In the genomic region with DNA sequence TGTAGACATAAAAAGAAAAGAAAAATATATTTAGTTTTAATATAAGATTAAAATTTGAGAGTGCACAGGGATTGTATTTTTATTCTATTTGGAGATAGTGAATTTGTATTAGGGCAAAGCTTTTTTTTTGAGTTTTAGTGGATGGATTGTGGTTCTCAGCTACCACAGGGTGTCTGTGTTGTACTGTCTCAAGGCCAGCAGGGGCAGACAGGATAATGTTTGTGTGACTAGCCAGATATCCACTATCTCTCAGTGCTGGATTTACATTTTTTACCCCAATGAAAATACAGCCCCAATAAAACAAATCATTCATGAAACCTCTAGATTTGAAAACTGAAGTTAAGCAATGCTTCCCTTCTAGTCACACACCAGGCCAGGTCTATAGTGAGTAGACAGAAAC, we compare ENCODE assay signal across 20 mouse cellular contexts. TPM values are rescaled to one million over a fixed set of nuclear protein-coding genes. Genes with fewer than 3 reads are reported as not detected.
A peak's percentile ranks its signal among the peaks of the same experiment; 100 is the strongest.
DNase-seq lines count a peak whose midpoint lies in the region; ATAC-seq and TF ChIP-seq lines count a peak whose summit lies in the region.
"Had no signal": no experiment of that assay in that cellular context is flagged by ENCODE, and none has a peak within 500 bp of the region (broad histone marks: within the 10 kb centered on the region; RNA-seq: fewer than 3 reads in every experiment).

No protein-coding gene starts in this region.

- no peak overlapping the region for H3K4me2 ChIP-seq in lung, postnatal 0 days (replicated peaks; ENCODE audit: low read depth, low read length)
- H3K4me2 ChIP-seq: heart, embryonic 15.5 days; hindbrain, embryonic 12.5 days had no signal

- H3K4me3 ChIP-seq in heart, adult 2 months, result no peak overlapping the region
- no peak overlapping the region for H3K4me3 ChIP-seq in lung, postnatal 0 days (ENCODE audit: low read depth, low read length)
- H3K4me3 ChIP-seq in lung, adult 2 months (replicated peaks; ENCODE audit: extremely low read depth, low read depth, low read length), result no peak overlapping the region
- no peak overlapping the region for H3K4me3 ChIP-seq in cortical plate, adult 2 months (ENCODE audit: insufficient read depth, low read length)
- H3K4me3 ChIP-seq: erythroblast, embryonic 14.5 days; heart, embryonic 15.5 days; hindbrain, embryonic 12.5 days had no signal

- H3K36me3 ChIP-seq in heart, adult 2 months (ENCODE audit: control insufficient read depth, insufficient read depth, low read length), result peaks cover 6% of the 10 kb centered on the region
- H3K36me3 ChIP-seq in lung, postnatal 0 days (ENCODE audit: insufficient read depth, low read length), result peaks cover 14% of the 10 kb centered on the region; the same call in 1 of the 2 replicates

- H3K4me1 ChIP-seq in heart, adult 2 months (ENCODE audit: control insufficient read depth, insufficient read depth, low read length), result no peaks in the 10 kb centered on the region
- H3K4me1 ChIP-seq in lung, postnatal 0 days (ENCODE audit: insufficient read depth, low read depth, low read length), result no peaks in the 10 kb centered on the region
- no peaks in the 10 kb centered on the region for H3K4me1 ChIP-seq in lung, adult 2 months (ENCODE audit: control insufficient read depth, insufficient read depth, low read length)
- no peaks in the 10 kb centered on the region for H3K4me1 ChIP-seq in cortical plate, adult 2 months (ENCODE audit: control insufficient read depth, insufficient read depth, low read length)
- H3K4me1 ChIP-seq: hindbrain, embryonic 12.5 days had no signal

- intact Hi-C loops in heart, adult 2 months (cut with DNase I), result no loop called here

- no peaks in the 10 kb centered on the region for H3K9me3 ChIP-seq in lung, postnatal 0 days (ENCODE audit: low read length)
- H3K9me3 ChIP-seq: heart, embryonic 15.5 days; hindbrain, embryonic 12.5 days had no signal

- H3K79me2 ChIP-seq in heart, adult 2 months (replicated peaks; ENCODE audit: control insufficient read depth, insufficient read depth, low read length), result peaks cover 4% of the 10 kb centered on the region

- TF ChIP-seq CTCF in heart, adult 2 months (IDR thresholded peaks at IDR 0.05), result peak; percentile 57
- TF ChIP-seq CTCF in lung, postnatal 0 days (IDR thresholded peaks at IDR 0.05), result peak; percentile 43
- no peak for TF ChIP-seq CTCF in lung, adult 2 months (IDR thresholded peaks at IDR 0.05; ENCODE audit: insufficient read depth, low read length)
- peak; percentile 45; the same call in 1 of the 2 replicates for TF ChIP-seq CTCF in cortical plate, adult 2 months (IDR thresholded peaks at IDR 0.05; ENCODE audit: extremely low read depth, insufficient read depth, low read length)

- no peak for DNase-seq in heart, adult 2 months
- no peak for DNase-seq in heart, adult 9 months (ENCODE audit: low spot score in 2 of 2)
- peak; percentile 25 for DNase-seq in lung, postnatal 0 days (ENCODE audit: low spot score)
- no peak for DNase-seq in lung, adult 2 months
- peak; percentile 27 for DNase-seq in NIH3T3 (ENCODE audit: low read depth)
- no peak for DNase-seq in spleen, postnatal 36 days (ENCODE audit: low spot score in 2 of 2)
- DNase-seq: adrenal gland, adult 8-10 months; kidney, adult 18-20 months; lung, postnatal 36 days; right cerebral cortex, adult 18-20 months; thymus, adult 2 months had no signal

- no peak for ATAC-seq in lung, postnatal 0 days

- H3K9ac ChIP-seq in heart, adult 2 months (ENCODE audit: low read depth, low read length), result no peak overlapping the region
- H3K9ac ChIP-seq in lung, postnatal 0 days (replicated peaks; ENCODE audit: low read depth), result no peak overlapping the region
- H3K9ac ChIP-seq: heart, embryonic 15.5 days; hindbrain, embryonic 12.5 days had no signal

- no peak for TF ChIP-seq EP300 in heart, adult 2 months (IDR thresholded peaks at IDR 0.05; ENCODE audit: insufficient read depth, low read depth, low read length)
- TF ChIP-seq EP300 in lung, postnatal 0 days (IDR thresholded peaks at IDR 0.05), result no peak

- H3K27ac ChIP-seq in heart, adult 2 months, result no peak overlapping the region
- H3K27ac ChIP-seq in lung, postnatal 0 days (ENCODE audit: low read length), result peak overlapping the region; percentile 12; the same call in 1 of the 2 replicates
- peak overlapping the region; percentile 35; the same call in 1 of the 2 replicates for H3K27ac ChIP-seq in cortical plate, adult 2 months (ENCODE audit: insufficient read depth, low read length)
- H3K27ac ChIP-seq: heart, embryonic 15.5 days; hindbrain, embryonic 12.5 days had no signal

- H3K27me3 ChIP-seq in heart, adult 2 months (ENCODE audit: control insufficient read depth, insufficient read depth, low read length), result no peaks in the 10 kb centered on the region
- no peaks in the 10 kb centered on the region for H3K27me3 ChIP-seq in lung, postnatal 0 days (replicated peaks; ENCODE audit: insufficient read depth, low read length)
- H3K27me3 ChIP-seq: heart, embryonic 15.5 days; hindbrain, embryonic 12.5 days had no signal

- TF ChIP-seq POLR2A in heart, adult 2 months (IDR thresholded peaks at IDR 0.05; ENCODE audit: insufficient read depth, low read depth, low read length), result no peak
- TF ChIP-seq POLR2A in lung, adult 2 months (IDR thresholded peaks at IDR 0.05; ENCODE audit: borderline replicate concordance, extremely low read depth, low read depth, low read length), result no peak
- TF ChIP-seq POLR2A in cortical plate, adult 2 months (IDR thresholded peaks at IDR 0.05; ENCODE audit: extremely low read depth, insufficient read depth, low read length), result no peak

RNA-seq across cellular contexts. Expression of a gene that starts 32.8 kb away (rescaled TPM):
- 1 to 10 TPM in 1 of 2 experiments, under 1 TPM in 1; 0.50 to 1.4 TPM for total RNA-seq in heart, adult 2 months (2021)
- polyA plus RNA-seq in heart, adult 2 months (2012; rRNA removed), result 5.1 and 6.3 TPM in 2 replicates
- 3.7 and 4.2 TPM in 2 replicates for polyA plus RNA-seq in lung, postnatal 0 days (2015; fragmentation: Nextera tagmentation; extraction: Ambion mirVana)
- 8.8 and 11.0 TPM in 2 replicates for polyA plus RNA-seq in lung, adult 2 months (2012; rRNA removed)
- polyA plus RNA-seq in cortical plate, adult 2 months (2012; rRNA removed), result 5.8 and 6.1 TPM in 2 replicates

RNA-seq across cellular contexts. Expression of a gene that starts 39.6 kb away (rescaled TPM):
- total RNA-seq in heart, adult 2 months (2021), result 10 to 100 TPM; 37.4 to 43.6 TPM
- polyA plus RNA-seq in heart, adult 2 months (2012; rRNA removed), result 79.2 and 85.0 TPM in 2 replicates
- 35.2 and 42.8 TPM in 2 replicates for polyA plus RNA-seq in lung, postnatal 0 days (2015; fragmentation: Nextera tagmentation; extraction: Ambion mirVana)
- polyA plus RNA-seq in lung, adult 2 months (2012; rRNA removed), result 51.7 and 61.1 TPM in 2 replicates
- 62.7 and 74.0 TPM in 2 replicates for polyA plus RNA-seq in cortical plate, adult 2 months (2012; rRNA removed)

RNA-seq across cellular contexts. Expression of a gene that starts 40.7 kb away (rescaled TPM):
- total RNA-seq in heart, adult 2 months (2021), result 1 to 10 TPM; 2.1 to 2.4 TPM
- polyA plus RNA-seq in heart, adult 2 months (2012; rRNA removed), result 4.1 and 5.5 TPM in 2 replicates
- polyA plus RNA-seq in lung, postnatal 0 days (2015; fragmentation: Nextera tagmentation; extraction: Ambion mirVana), result 4.2 and 4.9 TPM in 2 replicates
- 9.9 and 13.1 TPM in 2 replicates for polyA plus RNA-seq in lung, adult 2 months (2012; rRNA removed)
- polyA plus RNA-seq in cortical plate, adult 2 months (2012; rRNA removed), result 98.9 and 105 TPM in 2 replicates

RNA-seq across cellular contexts. Expression of a gene that starts 54.1 kb away (rescaled TPM):
- not detected for total RNA-seq in heart, adult 2 months (2021)
- not detected in 2 replicates for polyA plus RNA-seq in heart, adult 2 months (2012; rRNA removed)
- polyA plus RNA-seq in lung, postnatal 0 days (2015; fragmentation: Nextera tagmentation; extraction: Ambion mirVana), result 2.0 TPM in 1 of 2 replicates, not detected in the other
- polyA plus RNA-seq in lung, adult 2 months (2012; rRNA removed), result not detected in 2 replicates
- not detected in 2 replicates for polyA plus RNA-seq in cortical plate, adult 2 months (2012; rRNA removed)
- total RNA-seq: layer of hippocampus, adult 8-10 months; left cerebral cortex, postnatal 25 days; liver, adult 2 months had no signal
- polyA plus RNA-seq: erythroblast, embryonic 14.5 days; frontal cortex, adult 2 months; liver, adult 2 months; neural tube, embryonic 14.5 days; thymus, adult 2 months had no signal

Comparison
In these comparisons a context has a peak if more than half of its experiments do, and no peak if none do; other contexts are left out.
1. DNase-seq: peak in lung, postnatal 0 days (single experiment) and NIH3T3 (single experiment); none in heart, adult 2 months (0 of 2), heart, adult 9 months (0 of 2), lung, adult 2 months (single experiment) and spleen, postnatal 36 days (0 of 2).